Mouse (Mus musculus): ENCODE results near the gene Kif16b. TPM values are rescaled to one million over a fixed set of nuclear protein-coding genes. Genes with fewer than 3 reads are reported as not detected.

Gene Kif16b
- total RNA-seq, 2 experiments from 2014 or later, result 24.5 to 29.7 TPM

- intact Hi-C loops (cut with DNase I; ENCODE audit: low total_unique reads), result no loop called here
- no peak for DNase-seq
Observed at GRCm38 (mm10) chr2:142758091-142758765, 143.1 kb downstream of the Kif16b start.

- intact Hi-C loops (cut with DNase I; ENCODE audit: low total_unique reads), result no loop called here
- DNase-seq, result no peak
Observed at GRCm38 (mm10) chr2:142739338-142739737, 162.0 kb downstream of the Kif16b start.

- DNase-seq, result no peak
- intact Hi-C loops (cut with DNase I; ENCODE audit: low total_unique reads), result no loop called here
Observed at GRCm38 (mm10) chr2:142738488-142738887, 162.8 kb downstream of the Kif16b start.

GRCm38 (mm10) chr2:142735691-142736090 is 165.6 kb downstream of the Kif16b start:
- intact Hi-C loops (cut with DNase I; ENCODE audit: low total_unique reads), result no loop called here
- no peak for DNase-seq

GRCm38 (mm10) chr2:142734046-142734445 is 167.3 kb downstream of the Kif16b start:
- no peak for DNase-seq
- intact Hi-C loops (cut with DNase I; ENCODE audit: low total_unique reads), result no loop called here

- intact Hi-C loops (cut with DNase I; ENCODE audit: low total_unique reads), result no loop called here
Observed at GRCm38 (mm10) chr2:142732370-142732769, 169.0 kb downstream of the Kif16b start.

GRCm38 (mm10) chr2:142731778-142732092 is 169.6 kb downstream of the Kif16b start:
- peak; percentile 76 for DNase-seq
- intact Hi-C loops (cut with DNase I; ENCODE audit: low total_unique reads), result no loop called here

More at GRCm38 (mm10) chr2:142732370-142732769, 169.0 kb downstream of the Kif16b start:
- no peak for DNase-seq

- no peak for DNase-seq
- intact Hi-C loops (cut with DNase I; ENCODE audit: low total_unique reads), result no loop called here
Observed at GRCm38 (mm10) chr2:142731016-142731777, 170.1 kb downstream of the Kif16b start.

GRCm38 (mm10) chr2:142724215-142725001 is 176.9 kb downstream of the Kif16b start:
- DNase-seq, result no peak
- intact Hi-C loops (cut with DNase I; ENCODE audit: low total_unique reads), result no loop called here

- intact Hi-C loops (cut with DNase I; ENCODE audit: low total_unique reads), result no loop called here
- no peak for DNase-seq
Observed at GRCm38 (mm10) chr2:142720174-142720573, 181.2 kb downstream of the Kif16b start.

GRCm38 (mm10) chr2:142718998-142719397 is 182.3 kb downstream of the Kif16b start:
- intact Hi-C loops (cut with DNase I; ENCODE audit: low total_unique reads), result no loop called here
- DNase-seq, result no peak

GRCm38 (mm10) chr2:142717591-142717990 is 183.7 kb downstream of the Kif16b start:
- intact Hi-C loops (cut with DNase I; ENCODE audit: low total_unique reads), result no loop called here
- DNase-seq, result no peak

- intact Hi-C loops (cut with DNase I; ENCODE audit: low total_unique reads), result no loop called here
- no peak for DNase-seq
Observed at GRCm38 (mm10) chr2:142715912-142716260, 185.4 kb downstream of the Kif16b start.

GRCm38 (mm10) chr2:142715186-142715911 is 186.0 kb downstream of the Kif16b start:
- intact Hi-C loops (cut with DNase I; ENCODE audit: low total_unique reads), result no loop called here
- no peak for DNase-seq

GRCm38 (mm10) chr2:142712727-142713126 is 188.6 kb downstream of the Kif16b start:
- DNase-seq, result no peak
- intact Hi-C loops (cut with DNase I; ENCODE audit: low total_unique reads), result no loop called here

- intact Hi-C loops (cut with DNase I; ENCODE audit: low total_unique reads), result no loop called here
- DNase-seq, result no peak
Observed at GRCm38 (mm10) chr2:142709326-142709725, 192.0 kb downstream of the Kif16b start.

- intact Hi-C loops (cut with DNase I; ENCODE audit: low total_unique reads), result no loop called here
- no peak for DNase-seq
Observed at GRCm38 (mm10) chr2:142700689-142701088, 200.6 kb downstream of the Kif16b start.

GRCm38 (mm10) chr2:142698650-142699049 is 202.7 kb downstream of the Kif16b start:
- DNase-seq, result peak; percentile 45
- intact Hi-C loops (cut with DNase I; ENCODE audit: low total_unique reads), result no loop called here

- no peak for DNase-seq
- intact Hi-C loops (cut with DNase I; ENCODE audit: low total_unique reads), result no loop called here
Observed at GRCm38 (mm10) chr2:142694936-142695331, 206.4 kb downstream of the Kif16b start.

All from gastrocnemius, postnatal 14 days (tissue).